Mouse (Mus musculus) bone marrow, adult 2 months (tissue): ENCODE data around the gene Scn8a.

Experiments used
- CTCF ChIP-seq: fragments of 200-500 bp; IDR thresholded peaks from 2 replicates; pipeline ENCODE4 v1.5.1; 2011; ENCODE audit warnings: low read length, control low read depth; ENCODE audit not compliant: control insufficient read depth, insufficient read depth
- POLR2A ChIP-seq: fragments of 200-500 bp; IDR thresholded peaks from 2 replicates; pipeline ENCODE4 v1.6.1; 2011; ENCODE audit warnings: low read depth, mild to moderate bottlenecking, control low read depth, low read length, borderline replicate concordance; ENCODE audit not compliant: control insufficient read depth

GRCm38 (mm10) chr15:101077001-101077812 lies 207.5 kb downstream of the Scn8a start:
- TF ChIP-seq POLR2A (no peak), CTCF (no peak)
